Mouse (Mus musculus): Measurements from ENCODE around the gene Erc2.

The Erc2 gene

GRCm38 (mm10) chr14:28316851-28317250, 694.6 kb downstream of the Erc2 start:
- no peak for DNase-seq

- no peak for DNase-seq
These were observed 699.8 kb downstream of the Erc2 start for GRCm38 (mm10) chr14:28321916-28322534.

- no peak for DNase-seq
These were observed 701.0 kb downstream of the Erc2 start for GRCm38 (mm10) chr14:28323243-28323642.

GRCm38 (mm10) chr14:28323727-28324126, 701.5 kb downstream of the Erc2 start:
- no peak for DNase-seq

GRCm38 (mm10) chr14:28326456-28326855, 704.2 kb downstream of the Erc2 start:
- DNase-seq, result no peak

- no peak for DNase-seq
These were observed 706.3 kb downstream of the Erc2 start for GRCm38 (mm10) chr14:28328512-28328911.

GRCm38 (mm10) chr14:28331108-28331507, 708.9 kb downstream of the Erc2 start:
- no peak for DNase-seq

- no peak for DNase-seq
These were observed 710.2 kb downstream of the Erc2 start for GRCm38 (mm10) chr14:28332351-28332953.

- DNase-seq, result no peak
These were observed 716.9 kb downstream of the Erc2 start for GRCm38 (mm10) chr14:28339146-28339545.

- no peak for DNase-seq
These were observed 726.9 kb downstream of the Erc2 start for GRCm38 (mm10) chr14:28349129-28349528.

- DNase-seq, result no peak
These were observed 733.8 kb downstream of the Erc2 start for GRCm38 (mm10) chr14:28356031-28356430.

- no peak for DNase-seq
These were observed 737.3 kb downstream of the Erc2 start for GRCm38 (mm10) chr14:28359502-28359901.

GRCm38 (mm10) chr14:28359983-28360382, 737.8 kb downstream of the Erc2 start:
- no peak for DNase-seq

GRCm38 (mm10) chr14:28362336-28362735, 740.1 kb downstream of the Erc2 start:
- no peak for DNase-seq

- no peak for DNase-seq
These were observed 748.5 kb downstream of the Erc2 start for GRCm38 (mm10) chr14:28370713-28371112.

- DNase-seq, result no peak
These were observed 749.4 kb downstream of the Erc2 start for GRCm38 (mm10) chr14:28371651-28372050.

GRCm38 (mm10) chr14:28375642-28376091, 753.4 kb downstream of the Erc2 start:
- DNase-seq, result no peak

GRCm38 (mm10) chr14:28376208-28376805, 754.1 kb downstream of the Erc2 start:
- no peak for DNase-seq

- DNase-seq, result no peak
These were observed 755.3 kb downstream of the Erc2 start for GRCm38 (mm10) chr14:28377519-28377918.

- no peak for DNase-seq
These were observed 757.9 kb downstream of the Erc2 start for GRCm38 (mm10) chr14:28380129-28380528.

GRCm38 (mm10) chr14:28381801-28382550, 759.7 kb downstream of the Erc2 start:
- no peak for DNase-seq

- DNase-seq, result no peak
These were observed 764.8 kb downstream of the Erc2 start for GRCm38 (mm10) chr14:28386815-28387607.

- DNase-seq, result no peak
These were observed 776.7 kb downstream of the Erc2 start for GRCm38 (mm10) chr14:28398915-28399314.

Measured in cerebellum, postnatal 25 days (tissue).